Mouse (Mus musculus): ENCODE measurements around the gene Ifnb1. TPM values are rescaled to one million over a fixed set of nuclear protein-coding genes. Genes with fewer than 3 reads are reported as not detected.

The Ifnb1 gene
- polyA plus RNA-seq (2017; shearing (Covaris generic)): not detected

DNA sequence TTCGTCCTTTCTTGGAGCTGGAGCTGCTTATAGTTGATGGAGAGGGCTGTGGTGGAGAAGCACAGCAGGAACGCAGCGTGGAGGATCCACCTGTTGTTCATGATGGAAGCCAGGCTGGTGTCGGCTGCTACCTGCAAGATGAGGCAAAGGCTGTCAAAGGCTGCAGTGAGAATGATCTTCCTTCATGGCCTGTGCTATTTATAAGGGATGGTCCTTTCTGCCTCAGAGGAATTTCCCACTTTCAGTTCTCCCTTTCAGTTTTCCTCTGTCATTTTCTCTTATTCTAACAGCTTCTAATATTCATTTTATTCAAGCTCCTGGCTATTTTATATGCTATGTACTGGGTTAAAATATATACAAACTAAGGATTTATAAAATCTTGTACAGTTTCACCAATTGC lies at the start of gene Ifnb1:
Gene Ifnb1 (minus strand): TSS at position 101 of the 400 bp plus-strand sequence.

DNA sequence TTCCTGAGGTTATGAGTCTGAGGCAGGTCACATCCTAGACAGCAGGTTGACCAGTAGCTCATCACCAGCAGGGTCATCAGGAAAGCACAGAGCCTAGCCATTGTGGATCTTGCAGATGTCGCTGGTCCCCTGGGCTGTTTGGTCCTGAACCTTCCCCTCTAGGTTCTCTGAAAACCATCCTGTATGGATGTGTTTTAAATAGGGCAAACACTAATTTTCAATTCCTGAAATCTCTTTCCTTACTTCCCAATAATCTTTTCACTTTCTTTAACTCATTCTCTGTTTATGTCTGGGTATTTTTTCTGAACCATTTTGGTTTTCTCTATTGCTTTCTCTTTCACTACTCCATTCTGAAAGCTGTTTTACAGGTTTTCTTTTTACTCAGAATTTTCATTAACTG lies 49.1 kb upstream of the Ifnb1 start, which contains the start of gene Ifna14:
Gene Ifna14 (minus strand): TSS at position 101 of the 400 bp plus-strand sequence.

GRCm38 (mm10) chr4:88558145-88558544 lies 35.6 kb upstream of the Ifnb1 start, which contains the start of gene Ifna15:
Gene Ifna15 (minus strand): TSS chr4:88558245.

Other genes starting within 250 kb of the Ifnb1 start
- gene Hacd4, start 83.8 kb downstream of the Ifnb1 start, polyA plus RNA-seq (2017; shearing (Covaris generic)): 0.49 TPM
- not detected for gene Ifna15, start 35.5 kb upstream of the Ifnb1 start, polyA plus RNA-seq (2017; shearing (Covaris generic))
- not detected for gene Ifna14, start 49.0 kb upstream of the Ifnb1 start, polyA plus RNA-seq (2017; shearing (Covaris generic))
- gene Ifna9, start 69.6 kb upstream of the Ifnb1 start, polyA plus RNA-seq (2017; shearing (Covaris generic)): not detected
- gene Ifna12, start 80.6 kb upstream of the Ifnb1 start, polyA plus RNA-seq (2017; shearing (Covaris generic)): not detected
- not detected for gene C87499, start 111.6 kb upstream of the Ifnb1 start, polyA plus RNA-seq (2017; shearing (Covaris generic))
- gene Ifna13, start 121.7 kb upstream of the Ifnb1 start, polyA plus RNA-seq (2017; shearing (Covaris generic)): not detected
- gene Ifna16, start 154.2 kb upstream of the Ifnb1 start, polyA plus RNA-seq (2017; shearing (Covaris generic)): not detected
- gene Ifna2, start 161.1 kb upstream of the Ifnb1 start, polyA plus RNA-seq (2017; shearing (Covaris generic)): not detected
- 0.45 TPM for gene Ifnab, start 168.6 kb upstream of the Ifnb1 start, polyA plus RNA-seq (2017; shearing (Covaris generic))
- 1.4 TPM for gene Gm26566, start 199.0 kb upstream of the Ifnb1 start, polyA plus RNA-seq (2017; shearing (Covaris generic))
- gene Klhl9, start 199.7 kb upstream of the Ifnb1 start, polyA plus RNA-seq (2017; shearing (Covaris generic)): 27.2 TPM
- not detected for gene Gm13271, start 232.1 kb upstream of the Ifnb1 start, polyA plus RNA-seq (2017; shearing (Covaris generic))
- 0.36 TPM for gene Gm13283, start 237.3 kb upstream of the Ifnb1 start, polyA plus RNA-seq (2017; shearing (Covaris generic))